Mouse (Mus musculus) retina, adult 2 months (tissue): Measurements from ENCODE around the gene Cald1.

Experiments
- DNase-seq: peaks from one replicate; pipeline ENCODE4 v3.0.0-alpha.2; 2012; ENCODE audit warnings: low read depth, low spot score

The Cald1 gene

GRCm38 (mm10) chr6:34754448-34754847, 156.1 kb downstream of the Cald1 start:
- DNase-seq, result peak; percentile 33

- DNase-seq, result no peak
Measured at GRCm38 (mm10) chr6:34758340-34758739, 160.0 kb downstream of the Cald1 start.

- peak; percentile 36 for DNase-seq
Measured at GRCm38 (mm10) chr6:34760023-34760422, 161.7 kb downstream of the Cald1 start.

GRCm38 (mm10) chr6:34765721-34766120, 167.4 kb downstream of the Cald1 start:
- no peak for DNase-seq

GRCm38 (mm10) chr6:34769984-34770383, 171.7 kb downstream of the Cald1 start:
- no peak for DNase-seq

GRCm38 (mm10) chr6:34770491-34770890, 172.2 kb downstream of the Cald1 start:
- no peak for DNase-seq

GRCm38 (mm10) chr6:34776396-34776795, 178.1 kb downstream of the Cald1 start:
- no peak for DNase-seq

GRCm38 (mm10) chr6:34777094-34777493, 178.8 kb downstream of the Cald1 start:
- DNase-seq, result no peak

GRCm38 (mm10) chr6:34777981-34778668, 179.8 kb downstream of the Cald1 start:
- DNase-seq, result no peak

- DNase-seq, result peak; percentile 84
Measured at GRCm38 (mm10) chr6:34780231-34780942, 182.1 kb downstream of the Cald1 start, which contains the start of gene Agbl3. Agbl3 (plus strand) TSS chr6:34780432.

- DNase-seq, result no peak
Measured at GRCm38 (mm10) chr6:34780943-34781289, 182.6 kb downstream of the Cald1 start.

- DNase-seq, result no peak
Measured at GRCm38 (mm10) chr6:34782493-34782892, 184.2 kb downstream of the Cald1 start.

GRCm38 (mm10) chr6:34796881-34797280, 198.6 kb downstream of the Cald1 start:
- no peak for DNase-seq

- no peak for DNase-seq
Measured at GRCm38 (mm10) chr6:34797887-34798286, 199.6 kb downstream of the Cald1 start.

- DNase-seq, result no peak
Measured at GRCm38 (mm10) chr6:34805582-34805981, 207.3 kb downstream of the Cald1 start.

GRCm38 (mm10) chr6:34810651-34811050, 212.4 kb downstream of the Cald1 start:
- DNase-seq, result no peak

GRCm38 (mm10) chr6:34824406-34824805, 226.1 kb downstream of the Cald1 start:
- DNase-seq, result no peak
